Mouse (Mus musculus): ENCODE measurements at regions not wholly inside any gene's neighbourhood (a gene's known extent, or its start where the extent isn't known, plus 50 kb on each side); places are given as distances from the start of the nearest gene placed in this dataset.

DNA sequence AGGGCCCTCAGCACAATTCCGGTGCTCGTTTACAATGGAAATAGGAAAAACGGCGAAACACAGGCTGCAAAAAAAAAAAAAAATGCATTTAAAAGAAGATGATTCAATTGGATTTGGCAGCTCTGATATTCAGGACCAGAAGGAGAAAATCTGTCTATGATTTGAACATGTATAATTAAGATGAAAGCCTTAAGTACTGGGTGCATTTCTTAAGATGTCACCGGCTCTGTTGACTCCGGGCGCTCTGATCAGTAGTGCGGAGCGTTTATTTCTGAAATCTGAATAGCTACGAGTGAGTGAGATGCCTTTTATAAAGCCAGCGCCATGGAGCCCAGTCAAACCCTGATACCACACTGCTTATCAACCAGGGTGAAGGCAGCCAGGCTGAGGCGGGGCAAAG is 168.7 kb upstream of the Rpl38 start:
- TF ChIP-seq CTCF (IDR thresholded peaks at IDR 0.05; ENCODE audit: low read depth, low read length) (no peak), POLR2AphosphoS5 (IDR thresholded peaks at IDR 0.05; ENCODE audit: insufficient replicate concordance, low read depth, low read length) (no peak), GATA1 (IDR thresholded peaks at IDR 0.05; ENCODE audit: borderline replicate concordance, low read length) (no peak), GATA2 (IDR thresholded peaks at IDR 0.05; ENCODE audit: borderline replicate concordance, low read depth, low read length) (no peak)

Data from G1E (cell line).